Mouse (Mus musculus) liver, postnatal 0 days (tissue): Measurements from ENCODE around the gene Rasal2.

Experiments
- CTCF ChIP-seq: sonication (generic); IDR thresholded peaks from 2 replicates; pipeline ENCODE4 v1.5.1; 2016; ENCODE audit warnings: antibody characterized with exemption, low read depth
- EP300 ChIP-seq: IDR thresholded peaks from 2 replicates; pipeline ENCODE4 v1.6.1; 2016; ENCODE audit warnings: antibody characterized with exemption, low read depth, mild to moderate bottlenecking

GRCm38 (mm10) chr1:157454876-157455275 lies 42.5 kb upstream of the Rasal2 start:
- no peak for TF ChIP-seq EP300
- TF ChIP-seq CTCF = no peak
